Mouse (Mus musculus) spleen, adult 2 months (tissue): Measurements from ENCODE around the gene Ccnl1.

Source experiments
- CTCF ChIP-seq: fragments of 200-500 bp; IDR thresholded peaks from 2 replicates; pipeline ENCODE4 v1.5.1; 2011; ENCODE audit warnings: mild to moderate bottlenecking, inconsistent platforms; ENCODE audit not compliant: insufficient read depth, insufficient read length, insufficient replicate concordance; ENCODE audit errors: extremely low read depth
- POLR2A ChIP-seq: fragments of 200-500 bp; IDR thresholded peaks from 2 replicates; pipeline ENCODE4 v1.6.1; 2011; ENCODE audit warnings: low read depth, low read length, inconsistent platforms

DNA sequence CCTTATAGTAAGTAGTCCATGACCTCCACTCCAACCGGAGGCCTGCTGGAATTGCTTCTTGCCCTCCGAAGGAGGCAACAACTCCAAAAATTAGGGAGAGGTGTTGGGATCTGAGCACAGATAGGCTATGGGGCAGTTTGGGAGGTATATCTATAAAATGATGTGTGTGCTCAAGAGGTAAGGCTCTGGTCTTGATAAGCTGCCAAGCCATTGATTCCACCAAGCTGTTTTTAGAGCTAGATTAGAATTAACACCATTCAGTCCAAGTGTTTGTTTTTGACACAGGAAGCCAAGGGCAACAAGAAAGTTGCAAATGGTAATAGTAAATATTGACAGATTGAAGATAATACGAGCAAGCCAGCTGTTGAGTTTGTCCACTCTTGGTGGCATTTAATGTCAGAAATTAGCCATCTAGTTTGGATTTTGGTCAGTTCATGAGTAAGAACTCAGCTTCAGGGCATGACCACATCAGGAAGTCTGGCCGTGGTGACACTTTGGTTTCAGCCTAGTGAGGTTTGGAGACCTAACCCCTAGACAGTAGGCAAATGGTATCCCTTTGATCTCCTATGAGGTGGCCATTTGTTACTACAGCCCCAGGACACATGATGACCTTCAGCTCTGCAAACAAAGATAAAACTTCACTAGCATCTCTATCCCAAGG is 4.4 kb upstream of the Ccnl1 start:
- TF ChIP-seq POLR2A (no peak), CTCF (no peak)
